7 mouse cellular contexts compared by ENCODE assay signal in the genomic region with DNA sequence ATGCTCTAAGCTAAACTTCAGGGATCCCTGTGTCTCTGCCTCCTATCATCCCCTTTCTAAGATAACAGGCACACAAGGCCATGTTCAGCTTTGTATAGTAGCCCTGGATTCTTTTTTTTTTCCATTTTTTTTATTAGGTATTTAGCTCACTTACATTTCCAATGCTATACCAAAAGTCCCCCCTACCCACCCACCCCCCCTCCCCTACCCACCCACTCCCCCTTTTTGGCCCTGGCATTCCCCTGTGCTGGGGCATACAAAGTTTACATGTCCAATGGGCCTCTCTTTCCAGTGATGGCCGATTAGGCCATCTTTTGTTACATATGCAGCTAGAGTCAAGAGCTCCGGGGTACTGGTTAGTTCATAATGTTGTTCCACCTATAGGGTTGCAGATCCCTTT.
A peak's percentile ranks its signal among the peaks of the same experiment; 100 is the strongest.
DNase-seq lines count a peak whose midpoint lies in the region; ATAC-seq and TF ChIP-seq lines count a peak whose summit lies in the region.
"Not testable (repeated sequence)": the region's sequence is repeated elsewhere in the genome, so short reads cannot be mapped to it uniquely, and the experiment has no call there.

No protein-coding gene starts in this region.

- H3K4me3 ChIP-seq in embryonic facial prominence, embryonic 13.5 days; forebrain, embryonic 15.5 days; hindbrain, embryonic 11.5 days (ENCODE audit: low read depth, low read length); intestine, embryonic 15.5 days (replicated peaks); limb, embryonic 13.5 days; lung, postnatal 0 days (ENCODE audit: low read depth, low read length); neural tube, embryonic 11.5 days (ENCODE audit: low read depth, low read length): not testable (repeated sequence)

- not testable (repeated sequence) for H3K9me3 ChIP-seq in embryonic facial prominence, embryonic 13.5 days; forebrain, embryonic 15.5 days; hindbrain, embryonic 11.5 days (ENCODE audit: control insufficient read depth, low read length); intestine, embryonic 15.5 days; limb, embryonic 13.5 days; lung, postnatal 0 days (ENCODE audit: low read length); neural tube, embryonic 11.5 days (ENCODE audit: control insufficient read depth, low read length)

- not testable (repeated sequence) for H3K27me3 ChIP-seq in embryonic facial prominence, embryonic 13.5 days; forebrain, embryonic 15.5 days; hindbrain, embryonic 11.5 days (ENCODE audit: control insufficient read depth, insufficient read depth, low read length); intestine, embryonic 15.5 days (replicated peaks); limb, embryonic 13.5 days; lung, postnatal 0 days (replicated peaks; ENCODE audit: insufficient read depth, low read length); neural tube, embryonic 11.5 days (ENCODE audit: control insufficient read depth, insufficient read depth, low read length)

- peak; percentile 81 for ATAC-seq in embryonic facial prominence, embryonic 13.5 days (ENCODE audit: insufficient number of reproducible peaks, insufficient read depth, low FRiP score, low TSS enrichment, low read depth)
- peak; percentile 69; the same call in 1 of the 2 replicates for ATAC-seq in forebrain, embryonic 15.5 days (replicated peaks)
- ATAC-seq in hindbrain, embryonic 11.5 days (ENCODE audit: low FRiP score), result peak; percentile 85
- peak; percentile 36; the same call in 1 of the 2 replicates for ATAC-seq in intestine, embryonic 15.5 days
- ATAC-seq in limb, embryonic 13.5 days (ENCODE audit: low FRiP score, low read depth), result peak; percentile 90
- ATAC-seq in lung, postnatal 0 days, result peak; percentile 62; the same call in 1 of the 2 replicates
- ATAC-seq in neural tube, embryonic 11.5 days (ENCODE audit: insufficient read depth, low FRiP score, low TSS enrichment), result peak; percentile 91

- not testable (repeated sequence) for H3K27ac ChIP-seq in embryonic facial prominence, embryonic 13.5 days; forebrain, embryonic 15.5 days (replicated peaks); hindbrain, embryonic 11.5 days (ENCODE audit: low read depth, low read length); intestine, embryonic 15.5 days; limb, embryonic 13.5 days; lung, postnatal 0 days (ENCODE audit: low read length); neural tube, embryonic 11.5 days (ENCODE audit: low read depth, low read length)

- H3K9ac ChIP-seq in embryonic facial prominence, embryonic 13.5 days; forebrain, embryonic 15.5 days (replicated peaks); hindbrain, embryonic 11.5 days (ENCODE audit: low read depth, low read length); intestine, embryonic 15.5 days; limb, embryonic 13.5 days; lung, postnatal 0 days (replicated peaks; ENCODE audit: low read depth); neural tube, embryonic 11.5 days (ENCODE audit: low read length): not testable (repeated sequence)

- H3K4me1 ChIP-seq in embryonic facial prominence, embryonic 13.5 days; forebrain, embryonic 15.5 days; hindbrain, embryonic 11.5 days (replicated peaks; ENCODE audit: control insufficient read depth, insufficient read depth, low read length); intestine, embryonic 15.5 days (replicated peaks); limb, embryonic 13.5 days; lung, postnatal 0 days (ENCODE audit: insufficient read depth, low read depth, low read length); neural tube, embryonic 11.5 days (ENCODE audit: control insufficient read depth, insufficient read depth, low read length): not testable (repeated sequence)

- TF ChIP-seq EP300 in lung, postnatal 0 days (IDR thresholded peaks at IDR 0.05), result not testable (repeated sequence)

- not testable (repeated sequence) for TF ChIP-seq CTCF in lung, postnatal 0 days (IDR thresholded peaks at IDR 0.05)

- H3K4me2 ChIP-seq in embryonic facial prominence, embryonic 13.5 days; forebrain, embryonic 15.5 days (replicated peaks); hindbrain, embryonic 11.5 days (replicated peaks; ENCODE audit: low read depth, low read length); intestine, embryonic 15.5 days (replicated peaks); limb, embryonic 13.5 days (replicated peaks); lung, postnatal 0 days (replicated peaks; ENCODE audit: low read depth, low read length); neural tube, embryonic 11.5 days (ENCODE audit: low read depth): not testable (repeated sequence)

- H3K36me3 ChIP-seq in embryonic facial prominence, embryonic 13.5 days; forebrain, embryonic 15.5 days; hindbrain, embryonic 11.5 days (ENCODE audit: control insufficient read depth, insufficient read depth, low read length); intestine, embryonic 15.5 days; limb, embryonic 13.5 days; lung, postnatal 0 days (ENCODE audit: insufficient read depth, low read length); neural tube, embryonic 11.5 days (ENCODE audit: control insufficient read depth, insufficient read depth, low read length): not testable (repeated sequence)

- not testable (repeated sequence) for DNase-seq in hindbrain, embryonic 11.5 days (ENCODE audit: low spot score); lung, postnatal 0 days (ENCODE audit: low spot score); neural tube, embryonic 11.5 days (ENCODE audit: low spot score)

- 100% methylated on average over 1 of the region's 2 CpGs for WGBS in embryonic facial prominence, embryonic 13.5 days
- WGBS in forebrain, embryonic 15.5 days, result 90% methylated on average over 1 of the region's 2 CpGs
- WGBS in hindbrain, embryonic 11.5 days, result no CpG with 5 or more reads among the region's 2 CpGs
- WGBS in intestine, embryonic 15.5 days, result 85% methylated on average over 1 of the region's 2 CpGs
- 64% methylated on average over 1 of the region's 2 CpGs for WGBS in limb, embryonic 13.5 days
- no CpG with 5 or more reads among the region's 2 CpGs for WGBS in lung, postnatal 0 days
- no CpG with 5 or more reads among the region's 2 CpGs for WGBS in neural tube, embryonic 11.5 days

Comparison
In these comparisons a context has a peak if more than half of its experiments do, and no peak if none do; other contexts are left out.
1. ATAC-seq: peak in every context shown above with its lines; median percentile 91 in neural tube, embryonic 11.5 days; 90 in limb, embryonic 13.5 days; 85 in hindbrain, embryonic 11.5 days; 81 in embryonic facial prominence, embryonic 13.5 days; 69 in forebrain, embryonic 15.5 days; 62 in lung, postnatal 0 days; 36 in intestine, embryonic 15.5 days.